Mouse (Mus musculus) embryo, embryonic 9.5 days (tissue): ENCODE data around the gene Ltn1.

Experiments
- DNase-seq: peaks from one replicate; pipeline ENCODE4 v3.0.0-alpha.2; 2017; ENCODE audit errors: extremely low spot score

Gene Ltn1

DNA sequence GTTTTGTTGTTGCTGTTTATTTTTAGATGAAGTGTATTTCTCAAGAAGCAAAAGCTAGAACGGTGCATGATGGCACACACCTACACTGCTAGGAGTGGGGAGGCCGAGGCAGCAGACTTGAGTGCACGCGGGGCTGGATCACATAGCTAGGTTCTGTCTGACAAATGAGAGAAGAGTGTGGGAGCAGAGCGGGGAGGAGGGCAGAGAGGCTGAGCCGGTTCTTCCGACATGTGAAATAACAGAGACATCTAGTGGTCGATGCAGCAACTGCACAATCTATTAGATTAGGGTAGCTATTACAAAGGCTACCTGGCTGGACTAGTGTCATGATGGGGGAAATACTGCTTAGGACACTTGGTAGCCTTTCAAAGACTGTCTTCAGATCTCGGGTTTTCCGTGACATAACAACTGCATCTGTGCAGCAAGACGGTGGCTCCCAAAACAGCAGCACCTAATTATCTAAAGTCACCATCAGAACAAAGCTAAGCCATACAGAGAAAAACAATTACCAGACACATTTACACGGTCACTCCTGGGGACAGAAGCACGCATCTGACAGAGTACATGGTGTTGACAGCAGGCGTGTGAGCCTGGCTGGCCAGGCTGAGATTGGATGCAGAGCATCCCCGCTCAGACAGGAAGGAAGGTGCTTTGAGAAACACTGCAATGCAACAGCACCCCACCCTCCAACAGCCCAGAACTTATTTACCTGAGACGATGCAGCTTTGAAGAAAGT lies 38.4 kb downstream of the Ltn1 start:
- peak; percentile 65 for DNase-seq

GRCm38 (mm10) chr16:87387444-87387977 lies 44.9 kb downstream of the Ltn1 start:
- no peak for DNase-seq

- no peak for DNase-seq
Observed at GRCm38 (mm10) chr16:87384366-87384765, 48.0 kb downstream of the Ltn1 start.

DNA sequence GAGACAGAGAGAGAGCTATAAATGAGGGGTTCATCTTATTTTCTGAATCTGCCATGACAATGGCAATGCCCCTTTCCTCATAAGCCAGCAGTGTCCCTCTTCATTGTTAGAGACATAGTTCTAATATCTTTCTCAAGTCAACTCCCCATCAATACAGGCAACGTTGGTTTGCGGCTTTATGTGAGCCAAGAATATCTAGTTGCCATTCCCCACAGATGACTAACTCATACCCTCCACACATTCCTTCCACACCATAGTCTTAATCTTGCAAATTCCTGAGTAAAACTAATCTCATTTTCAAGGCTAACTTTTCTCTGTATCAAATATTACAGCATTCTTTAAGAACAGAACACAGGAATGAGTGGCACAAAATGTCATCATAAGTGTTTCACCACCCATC lies 49.4 kb downstream of the Ltn1 start:
- no peak for DNase-seq

GRCm38 (mm10) chr16:87366445-87366844 lies 66.0 kb downstream of the Ltn1 start:
- no peak for DNase-seq

- no peak for DNase-seq
Observed at GRCm38 (mm10) chr16:87366035-87366434, 66.4 kb downstream of the Ltn1 start.

GRCm38 (mm10) chr16:87364231-87364630 lies 68.2 kb downstream of the Ltn1 start:
- DNase-seq: no peak

- DNase-seq: no peak
Observed at GRCm38 (mm10) chr16:87360096-87360495, 72.3 kb downstream of the Ltn1 start.

DNA sequence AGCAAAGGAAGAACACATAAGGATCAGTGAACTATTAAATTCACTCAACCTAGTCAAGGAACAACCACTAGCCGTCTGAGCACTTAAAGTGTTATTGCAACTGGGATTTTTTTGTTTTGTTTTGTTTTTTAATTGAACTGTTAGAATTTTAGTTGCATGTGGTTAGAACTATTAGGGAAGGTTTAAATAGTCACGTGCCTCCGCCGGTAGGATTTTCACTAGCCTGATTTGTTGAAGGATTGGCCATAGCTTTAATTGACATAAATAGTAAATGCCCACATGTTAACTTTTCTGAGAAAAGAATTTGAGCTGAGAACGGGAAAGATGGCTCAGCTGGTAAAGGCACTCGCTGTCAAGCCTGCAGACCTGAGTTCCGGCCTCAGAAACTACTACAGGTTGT lies 77.7 kb downstream of the Ltn1 start:
- DNase-seq: no peak

DNA sequence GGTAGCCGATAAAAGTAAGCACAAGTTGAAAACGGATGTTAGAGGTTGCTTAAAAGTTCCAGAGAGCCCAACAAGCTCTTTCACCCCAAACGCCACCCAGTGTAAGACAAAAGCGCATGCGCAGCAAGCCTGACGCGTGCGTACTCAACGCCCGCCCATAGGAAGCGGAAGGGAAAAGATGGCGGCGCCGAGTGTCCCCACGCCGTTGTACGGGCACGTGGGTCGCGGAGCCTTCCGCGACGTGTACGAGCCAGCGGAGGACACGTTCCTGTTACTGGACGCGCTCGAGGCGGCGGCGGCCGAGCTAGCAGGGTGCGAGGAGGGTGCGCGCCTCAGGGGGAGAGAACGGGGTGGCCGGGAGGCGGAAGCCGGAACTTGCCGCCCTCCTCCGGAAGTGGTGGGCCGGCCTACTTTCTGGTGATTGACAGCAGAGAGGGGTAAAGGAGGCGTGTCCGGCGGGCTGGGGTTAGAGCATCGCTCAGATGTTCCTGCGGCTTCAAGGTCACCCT lies 78.3 kb downstream of the Ltn1 start, which contains the start of gene N6amt1:
Gene N6amt1 (plus strand): TSS at position 111 of the 509 bp plus-strand sequence.
- DNase-seq: peak; percentile 94

DNA sequence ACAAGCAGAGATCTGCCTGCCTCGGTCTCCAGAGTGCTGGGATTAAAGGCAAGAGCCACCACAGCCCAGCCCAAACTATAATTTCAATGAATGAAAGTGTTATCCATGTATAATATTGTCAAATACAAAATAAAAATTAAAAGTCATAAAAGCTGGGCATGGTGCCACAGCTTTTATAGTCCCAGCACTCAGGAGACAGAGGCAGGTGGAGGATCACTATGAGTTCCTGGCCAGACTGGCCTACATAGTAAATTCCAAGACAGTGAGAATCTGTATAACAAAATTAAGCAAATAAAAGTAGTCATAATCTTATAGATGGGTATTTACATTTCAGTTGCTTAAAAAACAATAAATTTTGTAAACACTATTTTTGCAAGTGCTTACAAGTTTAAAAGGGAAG lies 78.8 kb downstream of the Ltn1 start:
- DNase-seq: no peak

GRCm38 (mm10) chr16:87351386-87352105 lies 80.9 kb downstream of the Ltn1 start:
- no peak for DNase-seq

GRCm38 (mm10) chr16:87348133-87348532 lies 84.3 kb downstream of the Ltn1 start:
- DNase-seq: no peak

DNA sequence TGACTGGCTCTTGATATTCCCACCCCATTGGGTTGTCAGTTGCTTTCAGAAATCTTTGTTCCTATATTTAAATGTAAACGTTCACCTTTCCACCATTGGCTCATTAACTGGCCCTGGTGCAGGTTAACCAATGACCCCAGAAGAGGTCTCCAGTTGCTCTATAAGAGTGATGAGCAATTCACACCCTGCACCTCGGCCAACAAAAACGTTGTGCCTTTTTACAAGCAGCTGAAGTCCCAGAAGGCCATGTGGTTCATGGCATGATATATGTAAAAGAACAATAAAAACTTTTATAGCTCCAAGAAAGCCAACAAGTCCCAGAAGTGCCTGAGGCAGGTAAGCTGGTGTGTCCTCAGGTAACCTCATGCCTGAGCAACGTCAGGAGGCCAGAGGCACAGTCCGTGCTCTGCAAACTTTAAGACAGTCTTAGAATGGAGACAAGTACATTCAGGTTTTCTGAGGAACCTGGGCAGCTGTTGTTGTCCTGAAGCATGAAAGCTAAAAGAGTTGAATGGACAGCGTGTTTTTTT lies 91.3 kb downstream of the Ltn1 start:
- no peak for DNase-seq

GRCm38 (mm10) chr16:87334756-87335155 lies 97.7 kb downstream of the Ltn1 start:
- DNase-seq: no peak

DNA sequence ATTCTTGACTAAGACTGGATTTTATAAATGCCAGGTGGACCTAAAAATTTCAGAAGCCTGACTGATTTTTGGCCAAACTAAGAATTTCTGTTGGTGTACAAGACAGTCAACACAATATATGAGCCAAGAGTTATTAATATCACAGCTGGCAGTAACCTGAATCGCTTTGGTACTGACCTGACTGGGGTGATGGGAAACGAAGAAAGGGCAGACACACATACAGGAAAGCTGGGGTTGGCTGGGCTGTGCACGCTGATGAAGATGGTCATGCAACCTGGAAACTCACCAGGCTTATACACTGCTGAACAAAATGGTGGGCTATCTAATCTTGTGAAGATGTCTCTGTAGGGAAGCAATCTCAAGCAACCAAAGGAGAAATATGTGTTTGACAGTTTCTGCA lies 102.4 kb downstream of the Ltn1 start:
- no peak for DNase-seq
